In the genomic region with DNA sequence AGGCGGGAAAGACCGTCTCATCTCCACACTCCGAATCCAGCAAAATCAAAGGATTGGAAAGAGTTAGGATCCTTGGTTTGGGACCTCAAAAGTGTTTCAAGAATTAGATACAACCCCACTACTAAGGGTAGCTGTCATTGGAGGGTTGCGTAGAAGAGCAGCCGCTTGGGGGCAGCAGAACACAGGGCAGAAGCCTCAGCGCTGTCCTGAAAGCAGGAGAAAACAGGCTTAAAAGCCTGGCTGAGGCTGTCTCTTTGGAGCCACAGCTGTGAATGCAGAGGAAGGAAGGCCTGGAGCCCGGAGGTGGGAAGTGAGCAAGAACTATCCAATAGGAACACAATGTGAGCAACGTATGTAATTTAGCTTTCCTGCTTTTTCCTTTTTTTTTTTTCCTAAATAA, we compare ENCODE assay signal across 8 mouse cellular contexts. TPM values are rescaled to one million over a fixed set of nuclear protein-coding genes. Genes with fewer than 3 reads are reported as not detected.
DNase-seq lines count a peak whose midpoint lies in the region; ATAC-seq and TF ChIP-seq lines count a peak whose summit lies in the region.

No protein-coding gene starts in this region.

- TF ChIP-seq POLR2A in bone marrow macrophage, adult 2 months (IDR thresholded peaks at IDR 0.05; ENCODE audit: borderline replicate concordance, low read depth, low read length) = no peak
- no peak for TF ChIP-seq POLR2A in limb, embryonic 14.5 days (IDR thresholded peaks at IDR 0.05; ENCODE audit: borderline replicate concordance, extremely low read depth, insufficient read depth, insufficient read length)

- H3K9me3 ChIP-seq in heart, embryonic 11.5 days (replicated peaks; ENCODE audit: control insufficient read depth, low read length) = no peaks in the 10 kb centered on the region
- H3K9me3 ChIP-seq in kidney, embryonic 14.5 days (ENCODE audit: control insufficient read depth, low read length) = no peaks in the 10 kb centered on the region
- H3K9me3 ChIP-seq in limb, embryonic 14.5 days (ENCODE audit: control insufficient read depth, low read length) = no peaks in the 10 kb centered on the region
- no peaks in the 10 kb centered on the region for H3K9me3 ChIP-seq in midbrain, postnatal 0 days (ENCODE audit: low read length)

- no peak overlapping the region for H3K9ac ChIP-seq in heart, embryonic 11.5 days (ENCODE audit: low read depth, low read length)
- H3K9ac ChIP-seq in kidney, embryonic 14.5 days (ENCODE audit: low read depth, low read length) = no peak overlapping the region
- H3K9ac ChIP-seq in limb, embryonic 14.5 days (ENCODE audit: low read depth, low read length, severe bottlenecking) = no peak overlapping the region
- no peak overlapping the region for H3K9ac ChIP-seq in midbrain, postnatal 0 days (replicated peaks; ENCODE audit: low read length, poor library complexity, severe bottlenecking)

- H3K4me2 ChIP-seq in heart, embryonic 11.5 days = no peak overlapping the region
- no peak overlapping the region for H3K4me2 ChIP-seq in kidney, embryonic 14.5 days (replicated peaks; ENCODE audit: low read depth, low read length)
- H3K4me2 ChIP-seq in limb, embryonic 14.5 days (replicated peaks; ENCODE audit: low read depth, low read length, severe bottlenecking) = no peak overlapping the region
- no peak overlapping the region for H3K4me2 ChIP-seq in midbrain, postnatal 0 days (ENCODE audit: low read depth, low read length, poor library complexity, severe bottlenecking)

- ATAC-seq in erythroblast, adult 5-6 weeks (replicated peaks; ENCODE audit: low FRiP score, poor library complexity, severe bottlenecking) = peak; percentile 91
- ATAC-seq in heart, embryonic 11.5 days (replicated peaks; ENCODE audit: insufficient number of reproducible peaks, low FRiP score, low TSS enrichment) = peak; percentile 75; the same call in 1 of the 2 replicates
- peak; percentile 91 for ATAC-seq in kidney, embryonic 14.5 days (ENCODE audit: low FRiP score, low TSS enrichment)
- ATAC-seq in limb, embryonic 14.5 days (ENCODE audit: low FRiP score, low read depth) = peak; percentile 89
- peak; percentile 70 for ATAC-seq in midbrain, postnatal 0 days (ENCODE audit: low FRiP score)

- H3K79me2 ChIP-seq in C2C12 (ENCODE audit: control insufficient read depth, insufficient read depth) = no peaks in the 10 kb centered on the region

- peak; percentile 91 for DNase-seq in limb, embryonic 14.5 days (ENCODE audit: low spot score)
- DNase-seq in midbrain, postnatal 0 days (ENCODE audit: low spot score) = peak; percentile 91
- DNase-seq in spleen, postnatal 36 days (ENCODE audit: low spot score in 2 of 2) = peak; percentile 60 to 76

- H3K4me3 ChIP-seq in C2C12 (ENCODE audit: insufficient read depth, poor library complexity, severe bottlenecking) = no peak overlapping the region
- H3K4me3 ChIP-seq in bone marrow macrophage, adult 2 months (ENCODE audit: insufficient read depth, low read length) = no peak overlapping the region
- no peak overlapping the region for H3K4me3 ChIP-seq in heart, embryonic 11.5 days (ENCODE audit: low read depth, low read length)
- no peak overlapping the region for H3K4me3 ChIP-seq in kidney, embryonic 14.5 days (ENCODE audit: low read length)
- no peak overlapping the region for H3K4me3 ChIP-seq in limb, embryonic 14.5 days (replicated peaks; ENCODE audit: low read length)
- H3K4me3 ChIP-seq in midbrain, postnatal 0 days (ENCODE audit: low read depth, low read length) = no peak overlapping the region

- H3K4me1 ChIP-seq in bone marrow macrophage, adult 2 months (ENCODE audit: control insufficient read depth, insufficient read depth, low read length) = no peaks in the 10 kb centered on the region
- peaks cover 4% of the 10 kb centered on the region; the same call in 1 of the 2 replicates for H3K4me1 ChIP-seq in heart, embryonic 11.5 days (ENCODE audit: control insufficient read depth, insufficient read depth, low read length)
- H3K4me1 ChIP-seq in kidney, embryonic 14.5 days (ENCODE audit: control insufficient read depth, insufficient read depth, low read length) = no peaks in the 10 kb centered on the region
- H3K4me1 ChIP-seq in limb, embryonic 14.5 days (ENCODE audit: control insufficient read depth, insufficient read depth, low read length) = no peaks in the 10 kb centered on the region
- no peaks in the 10 kb centered on the region for H3K4me1 ChIP-seq in midbrain, postnatal 0 days (ENCODE audit: insufficient read depth, low read length)

- no peaks in the 10 kb centered on the region for H3K79me3 ChIP-seq in C2C12 (ENCODE audit: low read depth)

- H3K36me3 ChIP-seq in C2C12 (ENCODE audit: control insufficient read depth, insufficient read depth) = no peaks in the 10 kb centered on the region
- no peaks in the 10 kb centered on the region for H3K36me3 ChIP-seq in heart, embryonic 11.5 days (ENCODE audit: control insufficient read depth, insufficient read depth, low read length)
- H3K36me3 ChIP-seq in kidney, embryonic 14.5 days (ENCODE audit: control insufficient read depth, insufficient read depth, low read length) = no peaks in the 10 kb centered on the region
- no peaks in the 10 kb centered on the region for H3K36me3 ChIP-seq in limb, embryonic 14.5 days (ENCODE audit: control insufficient read depth, insufficient read depth, low read length)
- no peaks in the 10 kb centered on the region for H3K36me3 ChIP-seq in midbrain, postnatal 0 days (ENCODE audit: insufficient read depth, low read length)

- TF ChIP-seq CTCF in C2C12 (IDR thresholded peaks at IDR 0.05; ENCODE audit: control insufficient read depth, insufficient read depth, insufficient read length) = peak; percentile 77
- peak; percentile 82 for TF ChIP-seq CTCF in bone marrow macrophage, adult 2 months (IDR thresholded peaks at IDR 0.05; ENCODE audit: low read depth, low read length)
- peak; percentile 96 for TF ChIP-seq CTCF in midbrain, postnatal 0 days (IDR thresholded peaks at IDR 0.05)

- H3K27me3 ChIP-seq in C2C12 (ENCODE audit: control insufficient read depth, insufficient read depth, insufficient read length) = peaks cover 6% of the 10 kb centered on the region
- H3K27me3 ChIP-seq in heart, embryonic 11.5 days (ENCODE audit: control insufficient read depth, insufficient read depth, low read length) = no peaks in the 10 kb centered on the region
- no peaks in the 10 kb centered on the region for H3K27me3 ChIP-seq in kidney, embryonic 14.5 days (ENCODE audit: control insufficient read depth, insufficient read depth, low read length)
- H3K27me3 ChIP-seq in limb, embryonic 14.5 days (ENCODE audit: control insufficient read depth, insufficient read depth, low read length) = no peaks in the 10 kb centered on the region
- no peaks in the 10 kb centered on the region for H3K27me3 ChIP-seq in midbrain, postnatal 0 days (ENCODE audit: insufficient read depth, low read length)

- no peak overlapping the region for H3ac ChIP-seq in C2C12 (ENCODE audit: control insufficient read depth, insufficient read length, low read depth)

- no peak overlapping the region for H3K27ac ChIP-seq in bone marrow macrophage, adult 2 months (ENCODE audit: insufficient read depth, low read depth, low read length)
- H3K27ac ChIP-seq in heart, embryonic 11.5 days (ENCODE audit: low read depth, low read length) = no peak overlapping the region
- no peak overlapping the region for H3K27ac ChIP-seq in kidney, embryonic 14.5 days (ENCODE audit: low read depth, low read length)
- no peak overlapping the region for H3K27ac ChIP-seq in limb, embryonic 14.5 days (replicated peaks; ENCODE audit: low read depth, low read length)
- no peak overlapping the region for H3K27ac ChIP-seq in midbrain, postnatal 0 days (ENCODE audit: low read depth, low read length)

- WGBS in heart, embryonic 11.5 days (ENCODE audit: insufficient replicate concordance) = 5% methylated on average over 8 of the region's 8 CpGs
- 2% methylated on average over 8 of the region's 8 CpGs for WGBS in kidney, embryonic 14.5 days
- WGBS in limb, embryonic 14.5 days = 6% methylated on average over 8 of the region's 8 CpGs
- WGBS in midbrain, postnatal 0 days = 5% methylated on average over 8 of the region's 8 CpGs

RNA-seq across cellular contexts. Expression of gene Rps3, which starts 16.7 kb away (rescaled TPM):
- polyA plus RNA-seq in C2C12 (2012; fragmentation: generic; extraction: Trizol) = 2,967 TPM
- polyA plus RNA-seq in bone marrow macrophage, adult 2 months (2012; ENCODE audit: insufficient read depth, insufficient read length, missing spikeins) = 1,023 and 1,161 TPM in 2 replicates
- total RNA-seq in erythroblast, adult 5-6 weeks (2015; ENCODE audit: low replicate concordance) = 292 and 308 TPM in 2 replicates
- total RNA-seq in erythroblast, adult 5-6 weeks (2017; ENCODE audit: low replicate concordance) = 237 and 436 TPM in 2 replicates
- 591 and 608 TPM in 2 replicates for polyA plus RNA-seq in heart, embryonic 11.5 days (2014; fragmentation: Nextera tagmentation; extraction: Ambion mirVana)
- 870 and 995 TPM in 2 replicates for polyA plus RNA-seq in kidney, embryonic 14.5 days (2014; fragmentation: Nextera tagmentation; extraction: Ambion mirVana)
- 1,060 and 1,221 TPM in 2 replicates for polyA plus RNA-seq in limb, embryonic 14.5 days (2012; rRNA removed)
- polyA plus RNA-seq in limb, embryonic 14.5 days (2014; fragmentation: Nextera tagmentation; extraction: Ambion mirVana) = 903 and 945 TPM in 2 replicates
- total RNA-seq in midbrain, postnatal 0 days (2014; rRNA removed) = 440 and 661 TPM in 2 replicates
- polyA plus RNA-seq in midbrain, postnatal 0 days (2015; fragmentation: Nextera tagmentation; extraction: Ambion mirVana) = 440 and 453 TPM in 2 replicates

RNA-seq across cellular contexts. Expression of gene Klhl35, which starts 34.4 kb away (rescaled TPM):
- not detected for polyA plus RNA-seq in C2C12 (2012; fragmentation: generic; extraction: Trizol)
- 0.63 TPM in 1 of 2 replicates, not detected in the other for polyA plus RNA-seq in bone marrow macrophage, adult 2 months (2012; ENCODE audit: insufficient read depth, insufficient read length, missing spikeins)
- total RNA-seq in erythroblast, adult 5-6 weeks (2015; ENCODE audit: low replicate concordance) = 1.9 TPM in 1 of 2 replicates, not detected in the other
- total RNA-seq in erythroblast, adult 5-6 weeks (2017; ENCODE audit: low replicate concordance) = not detected in 2 replicates
- polyA plus RNA-seq in heart, embryonic 11.5 days (2014; fragmentation: Nextera tagmentation; extraction: Ambion mirVana) = 0.77 and 1.0 TPM in 2 replicates
- polyA plus RNA-seq in kidney, embryonic 14.5 days (2014; fragmentation: Nextera tagmentation; extraction: Ambion mirVana) = 1.1 and 1.5 TPM in 2 replicates
- 1.3 and 1.5 TPM in 2 replicates for polyA plus RNA-seq in limb, embryonic 14.5 days (2012; rRNA removed)
- polyA plus RNA-seq in limb, embryonic 14.5 days (2014; fragmentation: Nextera tagmentation; extraction: Ambion mirVana) = 1.5 and 1.8 TPM in 2 replicates
- 1.4 and 3.9 TPM in 2 replicates for total RNA-seq in midbrain, postnatal 0 days (2014; rRNA removed)
- 2.1 and 2.4 TPM in 2 replicates for polyA plus RNA-seq in midbrain, postnatal 0 days (2015; fragmentation: Nextera tagmentation; extraction: Ambion mirVana)

RNA-seq across cellular contexts. Expression of gene Arrb1, which starts 35.1 kb away (rescaled TPM):
- 10.3 TPM for polyA plus RNA-seq in C2C12 (2012; fragmentation: generic; extraction: Trizol)
- 127 and 135 TPM in 2 replicates for polyA plus RNA-seq in bone marrow macrophage, adult 2 months (2012; ENCODE audit: insufficient read depth, insufficient read length, missing spikeins)
- total RNA-seq in erythroblast, adult 5-6 weeks (2015; ENCODE audit: low replicate concordance) = 185 and 204 TPM in 2 replicates
- 636 and 742 TPM in 2 replicates for total RNA-seq in erythroblast, adult 5-6 weeks (2017; ENCODE audit: low replicate concordance)
- polyA plus RNA-seq in heart, embryonic 11.5 days (2014; fragmentation: Nextera tagmentation; extraction: Ambion mirVana) = 4.9 and 5.3 TPM in 2 replicates
- polyA plus RNA-seq in kidney, embryonic 14.5 days (2014; fragmentation: Nextera tagmentation; extraction: Ambion mirVana) = 3.5 and 3.6 TPM in 2 replicates
- 26.3 and 26.8 TPM in 2 replicates for polyA plus RNA-seq in limb, embryonic 14.5 days (2012; rRNA removed)
- polyA plus RNA-seq in limb, embryonic 14.5 days (2014; fragmentation: Nextera tagmentation; extraction: Ambion mirVana) = 3.5 and 4.2 TPM in 2 replicates
- total RNA-seq in midbrain, postnatal 0 days (2014; rRNA removed) = 118 and 163 TPM in 2 replicates
- 14.2 and 15.0 TPM in 2 replicates for polyA plus RNA-seq in midbrain, postnatal 0 days (2015; fragmentation: Nextera tagmentation; extraction: Ambion mirVana)
